Mouse (Mus musculus) adrenal gland, postnatal 10 days (tissue): Measurements from ENCODE around the gene Gtpbp8. TPM values are rescaled to one million over a fixed set of nuclear protein-coding genes. Genes with fewer than 3 reads are reported as not detected.

ENCODE experiments used
- DNase-seq: peaks from one replicate; pipeline ENCODE4 v3.0.0; 2021; ENCODE audit warnings: mixed read lengths
- long read RNA-seq, 2 experiments: library from polyadenylated mRNA; stranded (forward); transcript quantifications; one replicate each; pipeline ENCODE4 v2.0.0; 2021
- total RNA-seq, 2 experiments: library from RNA; stranded (reverse); gene quantifications; 2 replicates each; pipeline ENCODE4 v1.2.3; 2021

Gene Gtpbp8
- 10 to 100 TPM; 16.7 to 21.6 TPM for total RNA-seq
- long read RNA-seq, experiment 1, transcript Gtpbp8-204 (6 exons, 3,415 nt), result major isoform, 21 of 32 reads
- long read RNA-seq, experiment 1, partial matches to known transcripts, result 0 of 32 reads
- long read RNA-seq, experiment 1, other reads (novel, unspliced or antisense), result 8 of 32 reads
- long read RNA-seq, experiment 2, transcript Gtpbp8-204 (6 exons, 3,415 nt), result major isoform, 17 of 23 reads
- long read RNA-seq, experiment 2, partial matches to known transcripts, result 2 of 23 reads
- long read RNA-seq, experiment 2, other reads (novel, unspliced or antisense), result 4 of 23 reads

GRCm38 (mm10) chr16:44745866-44746562 is at the start of gene Gtpbp8:
Gene Gtpbp8 (minus strand): TSS chr16:44746363.
- DNase-seq, result peak; percentile 88

- no peak for DNase-seq
These were observed 48.3 kb upstream of the Gtpbp8 start for GRCm38 (mm10) chr16:44794416-44794815.

GRCm38 (mm10) chr16:44786934-44787333 is 40.8 kb upstream of the Gtpbp8 start:
- no peak for DNase-seq

- no peak for DNase-seq
These were observed 34.6 kb upstream of the Gtpbp8 start for GRCm38 (mm10) chr16:44780751-44781150.

- no peak for DNase-seq
These were observed 33.3 kb upstream of the Gtpbp8 start for GRCm38 (mm10) chr16:44779494-44779893.

- DNase-seq, result no peak
These were observed 32.5 kb upstream of the Gtpbp8 start for GRCm38 (mm10) chr16:44778538-44779147.

GRCm38 (mm10) chr16:44774201-44774600 is 28.0 kb upstream of the Gtpbp8 start:
- DNase-seq, result no peak

- DNase-seq, result no peak
These were observed 27.5 kb upstream of the Gtpbp8 start for GRCm38 (mm10) chr16:44773673-44774072.

- DNase-seq, result no peak
These were observed 26.4 kb upstream of the Gtpbp8 start for GRCm38 (mm10) chr16:44772577-44772976.

GRCm38 (mm10) chr16:44767967-44768366 is 21.8 kb upstream of the Gtpbp8 start:
- DNase-seq, result no peak

- no peak for DNase-seq
These were observed 21.3 kb upstream of the Gtpbp8 start for GRCm38 (mm10) chr16:44767506-44767905.

- DNase-seq, result no peak
These were observed 20.2 kb upstream of the Gtpbp8 start for GRCm38 (mm10) chr16:44766320-44766892.

GRCm38 (mm10) chr16:44765555-44766319 is 19.6 kb upstream of the Gtpbp8 start, which contains the start of gene Cd200r1:
Gene Cd200r1 (plus strand): TSS chr16:44765736.
- no peak for DNase-seq

- DNase-seq, result no peak
These were observed 15.6 kb upstream of the Gtpbp8 start for GRCm38 (mm10) chr16:44761811-44762210.

GRCm38 (mm10) chr16:44757700-44758099 is 11.5 kb upstream of the Gtpbp8 start:
- no peak for DNase-seq

GRCm38 (mm10) chr16:44748007-44748406 is 1.8 kb upstream of the Gtpbp8 start:
- no peak for DNase-seq

GRCm38 (mm10) chr16:44745471-44745865 is 695 bp downstream of the Gtpbp8 start:
- no peak for DNase-seq

GRCm38 (mm10) chr16:44742753-44743152 is 3.4 kb downstream of the Gtpbp8 start:
- no peak for DNase-seq

- DNase-seq, result no peak
These were observed 10.0 kb downstream of the Gtpbp8 start for GRCm38 (mm10) chr16:44736118-44736517.

- no peak for DNase-seq
These were observed 10.5 kb downstream of the Gtpbp8 start for GRCm38 (mm10) chr16:44735676-44736075.

GRCm38 (mm10) chr16:44734059-44734458 is 12.1 kb downstream of the Gtpbp8 start:
- DNase-seq, result peak; percentile 27

- no peak for DNase-seq
These were observed 18.6 kb downstream of the Gtpbp8 start for GRCm38 (mm10) chr16:44727525-44727924.
